Mouse (Mus musculus) olfactory bulb, adult 2 months (tissue): ENCODE data around the gene Sycp2l.

Experiments
- CTCF ChIP-seq: fragments of 200-500 bp; IDR thresholded peaks from 2 replicates; pipeline ENCODE4 v1.5.1; 2012; ENCODE audit warnings: low read depth, mild to moderate bottlenecking, low read length, moderate library complexity; ENCODE audit not compliant: insufficient read depth
- POLR2A ChIP-seq: fragments of 200-500 bp; IDR thresholded peaks from 2 replicates; pipeline ENCODE4 v1.6.1; 2012; ENCODE audit warnings: mild to moderate bottlenecking, low read depth, low read length, moderate library complexity; ENCODE audit not compliant: insufficient read depth

- TF ChIP-seq CTCF (no peak), POLR2A (no peak)
Measured at GRCm38 (mm10) chr13:41085140-41085539, 29.0 kb upstream of the Sycp2l start.
